Mouse (Mus musculus): ENCODE measurements at regions not wholly inside any gene's neighbourhood (a gene's known extent, or its start where the extent isn't known, plus 50 kb on each side); places are given as distances from the start of the nearest gene placed in this dataset.
"Not testable (repeated sequence)": the region's sequence is repeated elsewhere in the genome, so short reads cannot be mapped to it uniquely, and the experiment has no call there.

- DNase-seq: not testable (repeated sequence)
These were observed 455.5 kb downstream of the Plxdc2 start for GRCm38 (mm10) chr2:16811401-16812281.

DNA sequence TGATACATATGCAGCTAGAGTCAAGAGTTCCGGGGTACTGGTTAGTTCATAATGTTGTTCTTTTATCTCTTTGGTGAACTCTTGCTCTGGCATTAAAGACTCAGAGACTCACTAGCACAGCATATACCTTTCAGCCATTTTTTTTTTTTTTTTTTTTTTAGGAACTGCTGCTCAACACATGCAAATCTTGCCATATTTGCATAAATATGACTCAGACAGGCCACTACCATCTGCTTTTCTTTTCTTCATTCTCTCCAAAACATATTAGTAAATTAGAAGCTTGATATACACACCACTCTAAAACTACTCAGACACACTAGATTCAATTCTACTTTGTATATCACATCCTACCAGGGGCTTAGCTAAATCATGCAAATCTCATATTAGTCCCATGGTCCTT lies 464.3 kb downstream of the Plxdc2 start:
- no peak for DNase-seq

DNA sequence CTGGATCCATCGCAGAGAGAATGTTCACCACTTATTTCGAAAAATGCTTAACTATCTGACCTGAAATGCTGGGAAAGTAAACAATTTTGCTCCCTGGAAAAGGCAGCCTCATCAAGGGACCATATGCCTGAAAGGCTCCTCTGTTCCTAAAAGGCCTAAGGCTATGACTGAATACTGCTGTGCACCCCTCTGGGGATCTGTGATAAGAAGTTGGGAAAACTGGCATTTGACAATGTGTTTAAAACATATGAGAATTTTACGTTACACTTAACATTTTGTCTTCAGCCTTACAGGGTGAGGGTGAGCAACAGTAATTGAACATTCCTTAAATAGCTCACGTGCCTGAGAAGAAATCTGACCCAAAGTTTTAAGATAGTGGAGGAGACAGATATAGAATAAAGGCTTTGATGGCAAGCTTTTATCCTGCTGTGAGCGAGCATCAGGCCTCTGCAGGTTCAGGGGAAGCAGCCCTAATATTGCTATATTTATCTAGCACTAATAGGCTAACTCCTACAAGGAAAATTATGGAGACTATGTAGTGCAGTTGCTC lies 468.7 kb downstream of the Plxdc2 start:
- no peak for DNase-seq

GRCm38 (mm10) chr2:16827266-16827665 lies 471.2 kb downstream of the Plxdc2 start:
- no peak for DNase-seq

GRCm38 (mm10) chr2:16835960-16836359 lies 479.9 kb downstream of the Plxdc2 start:
- no peak for DNase-seq

GRCm38 (mm10) chr2:16838718-16839117 lies 482.6 kb downstream of the Plxdc2 start:
- no peak for DNase-seq

DNA sequence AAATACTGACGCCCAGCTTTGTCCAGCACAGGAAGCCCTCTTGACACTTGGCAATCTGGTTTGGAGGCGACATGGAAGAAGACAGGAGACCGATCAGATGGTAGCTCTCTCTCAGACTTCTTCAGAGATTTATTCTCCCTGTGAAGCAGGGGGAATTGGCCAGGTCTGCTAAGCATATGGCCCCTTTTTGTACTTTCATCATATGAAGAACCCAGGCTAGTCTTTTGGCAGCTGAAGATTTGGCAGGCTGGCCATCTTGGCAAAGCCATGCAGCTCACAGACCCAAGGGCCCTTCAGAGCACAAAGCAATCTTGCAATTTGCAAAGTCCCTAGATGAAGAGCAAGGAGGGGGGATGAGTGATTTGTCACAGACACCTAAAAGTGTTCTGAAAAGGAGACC lies 493.8 kb downstream of the Plxdc2 start:
- DNase-seq: peak; percentile 12 to 23

GRCm38 (mm10) chr2:16860056-16860455 lies 504.0 kb downstream of the Plxdc2 start:
- DNase-seq: no peak

GRCm38 (mm10) chr2:16866163-16866852 lies 510.2 kb downstream of the Plxdc2 start:
- no peak for DNase-seq

- DNase-seq: peak; percentile 37 to 63
These were observed 536.3 kb downstream of the Plxdc2 start for GRCm38 (mm10) chr2:16892381-16892780.

- DNase-seq: peak in 1 of 2 experiments; percentile 2
These were observed 553.3 kb downstream of the Plxdc2 start for GRCm38 (mm10) chr2:16909246-16910038.

DNA sequence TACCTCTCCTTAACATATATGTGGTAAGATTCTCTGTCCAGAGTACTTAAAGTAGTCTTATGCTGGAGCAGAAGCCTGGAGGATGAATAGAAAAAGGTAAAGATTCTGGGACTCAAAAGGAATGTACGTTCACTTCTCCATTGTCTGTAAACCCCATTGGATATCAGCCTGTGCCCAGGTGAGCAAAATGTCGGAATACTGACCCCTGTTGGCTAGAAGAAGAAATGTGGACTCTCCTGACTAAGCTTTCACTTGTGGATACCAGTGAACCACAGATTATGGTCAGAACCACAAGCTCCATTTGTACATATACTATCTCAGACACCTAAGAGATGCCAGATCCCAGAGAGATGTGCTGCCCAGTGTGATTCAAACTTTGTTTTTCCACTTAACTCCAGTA lies 558.5 kb downstream of the Plxdc2 start:
- DNase-seq: peak; percentile 10 to 11

GRCm38 (mm10) chr2:16929974-16930373 lies 573.9 kb downstream of the Plxdc2 start:
- DNase-seq: no peak

GRCm38 (mm10) chr2:16959432-16959831 lies 603.3 kb downstream of the Plxdc2 start:
- no peak for DNase-seq

- DNase-seq: no peak
These were observed 621.3 kb downstream of the Plxdc2 start for GRCm38 (mm10) chr2:16977380-16977779.

DNA sequence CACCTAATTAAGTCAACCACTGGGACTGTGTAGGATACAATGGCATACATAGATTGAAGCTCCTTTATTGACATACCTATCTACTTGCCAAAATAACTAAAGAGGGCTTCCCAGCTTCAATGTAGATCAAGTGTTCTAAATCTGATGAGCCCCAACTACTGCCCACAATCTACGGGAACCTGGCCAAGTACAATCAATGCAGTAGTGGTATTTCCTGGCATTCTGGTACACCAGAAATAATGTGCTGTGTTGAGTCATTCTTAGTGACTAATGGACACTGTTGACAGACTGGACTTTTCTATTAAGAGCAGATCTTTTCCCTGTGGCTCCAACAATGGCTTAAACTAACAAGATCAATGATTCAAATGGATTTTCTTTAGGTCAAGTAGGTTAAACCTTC lies 626.7 kb downstream of the Plxdc2 start:
- DNase-seq: no peak

- no peak for DNase-seq
These were observed 627.6 kb downstream of the Plxdc2 start for GRCm38 (mm10) chr2:16983583-16984221.

All from adrenal gland, postnatal 36 days (tissue).